Mouse (Mus musculus): ENCODE data around the gene Thop1. TPM values are rescaled to one million over a fixed set of nuclear protein-coding genes. Genes with fewer than 3 reads are reported as not detected.

The Thop1 gene
- polyA plus RNA-seq (2015; fragmentation: Nextera tagmentation; extraction: Ambion mirVana): 79.3 and 91.0 TPM in 2 replicates

DNA sequence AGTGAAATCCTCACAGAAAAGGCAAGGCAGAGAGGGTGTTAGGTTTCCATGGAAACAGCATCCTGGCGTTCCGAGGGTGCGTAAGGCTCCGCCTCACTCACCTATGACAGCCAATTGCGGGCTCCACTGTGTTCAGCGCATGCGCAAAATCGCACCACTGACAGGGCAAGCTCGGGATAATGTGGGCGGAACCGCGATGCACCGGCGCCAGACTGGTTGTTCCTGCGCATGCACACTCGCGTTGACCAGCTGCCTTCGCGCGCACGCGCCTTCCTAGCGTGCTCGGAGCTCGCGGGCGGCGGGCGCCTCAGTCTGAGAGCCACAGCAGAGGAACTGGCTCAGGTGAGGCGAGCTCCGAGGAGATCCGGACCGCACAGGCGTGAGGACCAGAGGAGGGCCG is at the start of gene Thop1:
Gene Thop1 (plus strand): TSS at position 200 of the 400 bp plus-strand sequence.
- Histone ChIP-seq H3K9ac (peak within 1 kb of the TSS; percentile 87), H3K36me3 (peaks cover 29% of the 10 kb centered on the region), H3K4me1 (peaks cover 21% of the 10 kb centered on the region), H3K27me3 (no peaks in the 10 kb centered on the region), H3K27ac (peak within 1 kb of the TSS; percentile 71), H3K4me3 (peak within 1 kb of the TSS; percentile 80), H3K4me2 (peak within 1 kb of the TSS; percentile 75), H3K9me3 (no peaks in the 10 kb centered on the region)
- ATAC-seq (ENCODE audit: insufficient number of reproducible peaks, low FRiP score, low TSS enrichment, low read depth): peak; percentile 93
- under 1% methylated on average over 35 of the region's 35 CpGs for WGBS

DNA sequence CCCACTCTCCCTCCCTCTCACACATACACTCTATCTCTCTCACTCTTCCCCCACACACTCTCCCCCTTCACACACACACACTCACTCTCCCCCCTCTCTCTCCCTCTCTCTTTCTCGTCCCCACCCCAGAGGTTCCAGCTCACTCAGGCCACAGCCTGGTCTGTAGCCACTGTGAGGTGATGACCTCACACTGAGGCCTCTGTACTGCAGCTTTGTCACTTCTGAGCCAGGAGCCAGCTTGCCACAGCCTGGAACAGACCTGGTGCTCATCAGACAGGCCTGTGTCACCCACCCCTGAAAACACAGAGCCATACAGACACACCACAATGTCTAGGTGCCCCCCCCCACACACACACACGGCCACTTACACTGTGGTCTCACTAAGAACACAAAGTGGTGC is 49.6 kb upstream of the Thop1 start:
- Histone ChIP-seq H3K4me1 (peaks cover 9% of the 10 kb centered on the region), H3K36me3 (no peaks in the 10 kb centered on the region), H3K4me3 (no peak overlapping the region), H3K9me3 (no peaks in the 10 kb centered on the region), H3K9ac (no peak overlapping the region), H3K4me2 (no peak overlapping the region), H3K27me3 (peaks cover 48% of the 10 kb centered on the region), H3K27ac (no peak overlapping the region)
- ATAC-seq (ENCODE audit: insufficient number of reproducible peaks, low FRiP score, low TSS enrichment, low read depth): no peak
- 41% methylated on average over 2 of the region's 2 CpGs for WGBS

- no peak overlapping the region for H3K4me2 ChIP-seq
- WGBS: 9% methylated on average over 26 of the region's 26 CpGs
- no peaks in the 10 kb centered on the region for H3K36me3 ChIP-seq
- no peaks in the 10 kb centered on the region for H3K9me3 ChIP-seq
- H3K27ac ChIP-seq: no peak overlapping the region
- ATAC-seq (ENCODE audit: insufficient number of reproducible peaks, low FRiP score, low TSS enrichment, low read depth): no peak
- no peak overlapping the region for H3K4me3 ChIP-seq
- no peak overlapping the region for H3K9ac ChIP-seq
- peaks cover 9% of the 10 kb centered on the region for H3K4me1 ChIP-seq
- peaks cover 62% of the 10 kb centered on the region for H3K27me3 ChIP-seq
Measured at GRCm38 (mm10) chr10:81021547-81022110, 48.2 kb upstream of the Thop1 start.

- no peak overlapping the region for H3K27ac ChIP-seq
- no peak overlapping the region for H3K4me3 ChIP-seq
- 55% methylated on average over 8 of the region's 8 CpGs for WGBS
- no peak for ATAC-seq (ENCODE audit: insufficient number of reproducible peaks, low FRiP score, low TSS enrichment, low read depth)
- peaks cover 9% of the 10 kb centered on the region for H3K4me1 ChIP-seq
- no peak overlapping the region for H3K4me2 ChIP-seq
- H3K27me3 ChIP-seq: peaks cover 71% of the 10 kb centered on the region
- no peaks in the 10 kb centered on the region for H3K9me3 ChIP-seq
- no peaks in the 10 kb centered on the region for H3K36me3 ChIP-seq
- no peak overlapping the region for H3K9ac ChIP-seq
Measured at GRCm38 (mm10) chr10:81022744-81023143, 47.1 kb upstream of the Thop1 start.

- Histone ChIP-seq H3K4me1 (peaks cover 9% of the 10 kb centered on the region), H3K36me3 (no peaks in the 10 kb centered on the region), H3K9ac (no peak overlapping the region), H3K9me3 (no peaks in the 10 kb centered on the region), H3K4me3 (no peak overlapping the region), H3K27ac (no peak overlapping the region), H3K27me3 (peaks cover 72% of the 10 kb centered on the region), H3K4me2 (no peak overlapping the region)
- no peak for ATAC-seq (ENCODE audit: insufficient number of reproducible peaks, low FRiP score, low TSS enrichment, low read depth)
- WGBS: 67% methylated on average over 5 of the region's 5 CpGs
Measured at GRCm38 (mm10) chr10:81024346-81024937, 45.4 kb upstream of the Thop1 start.

- WGBS: 5% methylated on average over 27 of the region's 43 CpGs
- Histone ChIP-seq H3K27me3 (peaks cover 72% of the 10 kb centered on the region), H3K4me3 (peak overlapping the region; percentile 24), H3K9ac (no peak overlapping the region), H3K4me1 (peaks cover 9% of the 10 kb centered on the region), H3K27ac (no peak overlapping the region), H3K9me3 (no peaks in the 10 kb centered on the region), H3K4me2 (peak overlapping the region; percentile 49), H3K36me3 (peaks cover 5% of the 10 kb centered on the region; the same call in 1 of the 2 replicates)
- ATAC-seq (ENCODE audit: insufficient number of reproducible peaks, low FRiP score, low TSS enrichment, low read depth): no peak
Measured at GRCm38 (mm10) chr10:81025047-81025621, 44.7 kb upstream of the Thop1 start.

DNA sequence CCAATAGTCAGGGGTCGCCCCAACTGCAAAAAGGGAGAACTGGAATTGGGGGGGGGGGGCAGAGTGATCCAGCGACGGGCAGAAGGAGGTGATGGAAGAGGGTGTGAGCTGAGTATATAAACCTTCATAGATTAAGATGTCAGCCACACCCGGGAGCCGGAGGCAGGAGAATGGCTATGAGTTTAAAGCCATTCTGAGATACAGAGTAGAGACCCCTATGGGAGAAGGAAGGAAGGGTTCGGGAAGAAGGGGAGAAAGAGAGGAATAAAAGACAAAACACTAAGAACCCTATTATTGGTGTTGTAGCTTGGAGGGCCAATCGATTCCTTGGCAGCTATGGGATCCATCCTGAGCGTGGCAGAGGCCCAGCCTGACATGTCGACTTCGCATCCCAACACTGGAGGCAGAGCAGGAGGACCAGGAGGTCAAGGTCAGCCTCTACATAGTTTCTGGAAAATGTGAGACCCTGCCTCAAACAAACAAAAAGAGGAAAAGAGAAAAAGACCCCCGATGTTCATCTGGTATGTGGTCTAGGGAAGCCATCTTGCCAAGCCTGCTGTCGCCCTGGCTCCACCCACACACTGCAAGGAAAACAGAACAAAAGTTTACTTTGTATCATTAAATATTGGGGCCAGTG is 44.1 kb upstream of the Thop1 start, which contains the start of gene Diras1:
Gene Diras1 (minus strand): TSS at position 24 of the 637 bp plus-strand sequence.
- H3K4me1 ChIP-seq: peaks cover 9% of the 10 kb centered on the region
- WGBS: 47% methylated on average over 12 of the region's 12 CpGs
- no peak for ATAC-seq (ENCODE audit: insufficient number of reproducible peaks, low FRiP score, low TSS enrichment, low read depth)
- peak within 1 kb of the TSS; percentile 24 for H3K4me3 ChIP-seq
- no peak within 1 kb of the TSS for H3K9ac ChIP-seq
- no peaks in the 10 kb centered on the region for H3K9me3 ChIP-seq
- H3K4me2 ChIP-seq: peak within 1 kb of the TSS; percentile 49
- H3K27me3 ChIP-seq: peaks cover 67% of the 10 kb centered on the region
- H3K36me3 ChIP-seq: peaks cover 10% of the 10 kb centered on the region
- H3K27ac ChIP-seq: no peak within 1 kb of the TSS

GRCm38 (mm10) chr10:81026857-81027256 is 43.0 kb upstream of the Thop1 start:
- no peak overlapping the region for H3K27ac ChIP-seq
- no peak for ATAC-seq (ENCODE audit: insufficient number of reproducible peaks, low FRiP score, low TSS enrichment, low read depth)
- no peak overlapping the region for H3K4me3 ChIP-seq
- peaks cover 9% of the 10 kb centered on the region for H3K4me1 ChIP-seq
- no peaks in the 10 kb centered on the region for H3K9me3 ChIP-seq
- no peak overlapping the region for H3K9ac ChIP-seq
- peaks cover 20% of the 10 kb centered on the region for H3K36me3 ChIP-seq
- peaks cover 56% of the 10 kb centered on the region for H3K27me3 ChIP-seq
- 89% methylated on average over 5 of the region's 5 CpGs for WGBS
- no peak overlapping the region for H3K4me2 ChIP-seq

DNA sequence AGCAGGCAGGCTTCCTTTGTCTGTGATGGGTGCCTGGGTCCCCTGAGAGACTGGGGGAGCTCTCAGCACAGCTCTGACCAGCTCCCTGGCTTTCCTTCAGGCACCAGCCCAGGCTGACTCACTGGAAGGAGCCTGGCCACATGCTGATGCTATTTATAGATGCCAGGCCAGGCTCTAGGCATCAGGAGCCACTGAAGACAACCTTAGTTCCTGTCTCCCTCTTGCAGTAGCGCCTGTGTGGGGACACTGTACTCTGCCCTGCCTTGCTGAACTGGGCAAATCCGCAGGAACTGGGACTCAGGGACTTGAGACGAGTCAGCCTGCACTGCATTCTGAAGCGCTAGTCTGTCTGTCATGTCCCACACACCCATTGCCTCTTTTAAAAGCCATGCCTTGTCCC is 42.5 kb upstream of the Thop1 start:
- Histone ChIP-seq H3K9me3 (no peaks in the 10 kb centered on the region), H3K27ac (no peak overlapping the region)
- 63% methylated on average over 4 of the region's 4 CpGs for WGBS

GRCm38 (mm10) chr10:81028219-81028618 is 41.6 kb upstream of the Thop1 start:
- no peak overlapping the region for H3K27ac ChIP-seq
- peaks cover 6% of the 10 kb centered on the region for H3K4me1 ChIP-seq
- no peak overlapping the region for H3K4me3 ChIP-seq
- peaks cover 44% of the 10 kb centered on the region for H3K27me3 ChIP-seq
- H3K36me3 ChIP-seq: peaks cover 33% of the 10 kb centered on the region
- H3K9me3 ChIP-seq: no peaks in the 10 kb centered on the region
- H3K4me2 ChIP-seq: no peak overlapping the region
- ATAC-seq (ENCODE audit: insufficient number of reproducible peaks, low FRiP score, low TSS enrichment, low read depth): no peak
- H3K9ac ChIP-seq: no peak overlapping the region

More for the DNA sequence above, 42.5 kb upstream of the Thop1 start:
- H3K4me3 ChIP-seq: no peak overlapping the region
- H3K4me1 ChIP-seq: peaks cover 6% of the 10 kb centered on the region
- no peak overlapping the region for H3K9ac ChIP-seq
- peaks cover 24% of the 10 kb centered on the region for H3K36me3 ChIP-seq
- no peak overlapping the region for H3K4me2 ChIP-seq
- ATAC-seq (ENCODE audit: insufficient number of reproducible peaks, low FRiP score, low TSS enrichment, low read depth): no peak
- H3K27me3 ChIP-seq: peaks cover 52% of the 10 kb centered on the region

GRCm38 (mm10) chr10:81029031-81029430 is 40.8 kb upstream of the Thop1 start:
- Histone ChIP-seq H3K27ac (no peak overlapping the region), H3K4me2 (no peak overlapping the region), H3K4me3 (no peak overlapping the region), H3K9me3 (no peaks in the 10 kb centered on the region), H3K27me3 (peaks cover 36% of the 10 kb centered on the region), H3K9ac (no peak overlapping the region), H3K4me1 (peaks cover 6% of the 10 kb centered on the region), H3K36me3 (peaks cover 41% of the 10 kb centered on the region)
- 57% methylated on average over 10 of the region's 10 CpGs for WGBS
- no peak for ATAC-seq (ENCODE audit: insufficient number of reproducible peaks, low FRiP score, low TSS enrichment, low read depth)

DNA sequence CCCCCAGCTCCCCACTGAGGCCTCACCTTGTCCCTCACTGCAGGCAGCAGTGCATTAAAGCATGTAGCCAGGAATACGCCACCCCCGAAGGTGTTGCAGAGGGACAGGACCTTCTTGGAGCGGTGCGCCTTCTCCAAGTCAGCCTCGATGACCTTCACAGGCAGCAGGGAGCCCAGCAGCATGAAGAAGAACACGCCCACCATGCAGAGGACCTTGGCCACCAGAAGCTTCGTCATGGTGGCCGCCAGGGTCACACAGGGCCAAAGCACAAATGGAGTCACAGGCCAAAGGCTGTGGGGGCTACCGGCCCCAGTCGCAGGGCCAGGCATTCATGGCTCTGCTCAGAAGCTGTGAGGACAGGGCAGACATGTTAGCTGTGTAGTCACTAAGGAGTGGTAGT is 36.2 kb upstream of the Thop1 start:
- peaks cover 42% of the 10 kb centered on the region for H3K36me3 ChIP-seq
- 79% methylated on average over 10 of the region's 10 CpGs for WGBS
- H3K4me3 ChIP-seq: no peak overlapping the region
- no peak overlapping the region for H3K27ac ChIP-seq
- H3K4me1 ChIP-seq: no peaks in the 10 kb centered on the region
- no peak overlapping the region for H3K9ac ChIP-seq
- H3K4me2 ChIP-seq: no peak overlapping the region
- ATAC-seq (ENCODE audit: insufficient number of reproducible peaks, low FRiP score, low TSS enrichment, low read depth): no peak
- no peaks in the 10 kb centered on the region for H3K9me3 ChIP-seq
- H3K27me3 ChIP-seq: no peaks in the 10 kb centered on the region
